Mouse (Mus musculus): ENCODE results near the gene Gm2174.

The Gm2174 gene

GRCm38 (mm10) chrX:56447524-56448015, at the start of gene Gm2174:
TSS of gene Gm2174 (plus strand) at chrX:56447965.
- in situ Hi-C loops (cut with MboI) = no loop called here

DNA sequence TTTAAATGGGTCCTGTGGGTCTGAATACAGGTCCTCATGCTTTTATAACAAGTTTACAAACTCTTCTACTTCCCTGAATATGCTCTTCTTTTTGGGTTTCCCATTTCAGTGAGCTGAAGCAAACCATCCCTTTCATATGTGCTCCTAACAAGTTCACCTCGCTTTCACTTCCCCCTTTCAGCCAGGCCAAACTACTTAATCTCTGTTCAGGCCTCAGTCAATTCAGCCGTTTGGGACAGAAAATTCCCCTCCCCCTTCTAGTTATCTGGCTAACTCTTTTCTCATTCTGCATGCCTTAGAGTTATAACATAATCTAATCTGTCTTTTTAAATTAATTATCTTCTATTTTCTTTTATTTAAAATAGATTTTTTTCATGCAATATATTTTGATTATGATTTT, 43.1 kb upstream of the Gm2174 start:
- in situ Hi-C loops (cut with MboI) = no loop called here

DNA sequence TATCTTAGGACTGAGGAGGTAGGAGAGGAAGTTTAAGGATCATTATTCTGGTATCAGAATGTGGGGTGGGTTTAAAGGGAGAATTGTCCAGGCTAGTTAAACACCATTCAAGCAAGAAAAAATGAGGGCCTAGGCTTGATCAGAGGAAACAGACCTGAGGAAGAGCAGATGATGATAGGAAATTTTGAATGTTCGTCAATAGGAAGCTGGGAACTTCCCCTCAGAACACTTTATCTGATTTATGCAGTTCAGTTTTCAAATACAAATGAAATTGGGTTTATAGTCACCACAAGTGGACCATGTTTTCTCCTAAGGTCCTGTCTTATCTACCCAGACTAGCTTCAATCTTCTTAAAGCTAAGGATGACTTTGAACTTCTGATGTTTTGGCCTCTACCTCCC, 42.3 kb upstream of the Gm2174 start:
- in situ Hi-C loops (cut with MboI) = no loop called here

GRCm38 (mm10) chrX:56406128-56406527, 41.6 kb upstream of the Gm2174 start:
- in situ Hi-C loops (cut with MboI) = no loop called here

- in situ Hi-C loops (cut with MboI) = no loop called here
Observed at GRCm38 (mm10) chrX:56416277-56416676, 31.5 kb upstream of the Gm2174 start.

GRCm38 (mm10) chrX:56417541-56417940, 30.2 kb upstream of the Gm2174 start:
- in situ Hi-C loops (cut with MboI) = no loop called here

GRCm38 (mm10) chrX:56430601-56431000, 17.2 kb upstream of the Gm2174 start:
- in situ Hi-C loops (cut with MboI) = loop anchor here (10.0 kb wide), 1 partner anchor 54 kb away; no protein-coding TSS in a partner anchor

- in situ Hi-C loops (cut with MboI) = loop anchor here (10.0 kb wide), 1 partner anchor 49 kb away; no protein-coding TSS in a partner anchor
Observed at GRCm38 (mm10) chrX:56435758-56436283, 11.9 kb upstream of the Gm2174 start.

DNA sequence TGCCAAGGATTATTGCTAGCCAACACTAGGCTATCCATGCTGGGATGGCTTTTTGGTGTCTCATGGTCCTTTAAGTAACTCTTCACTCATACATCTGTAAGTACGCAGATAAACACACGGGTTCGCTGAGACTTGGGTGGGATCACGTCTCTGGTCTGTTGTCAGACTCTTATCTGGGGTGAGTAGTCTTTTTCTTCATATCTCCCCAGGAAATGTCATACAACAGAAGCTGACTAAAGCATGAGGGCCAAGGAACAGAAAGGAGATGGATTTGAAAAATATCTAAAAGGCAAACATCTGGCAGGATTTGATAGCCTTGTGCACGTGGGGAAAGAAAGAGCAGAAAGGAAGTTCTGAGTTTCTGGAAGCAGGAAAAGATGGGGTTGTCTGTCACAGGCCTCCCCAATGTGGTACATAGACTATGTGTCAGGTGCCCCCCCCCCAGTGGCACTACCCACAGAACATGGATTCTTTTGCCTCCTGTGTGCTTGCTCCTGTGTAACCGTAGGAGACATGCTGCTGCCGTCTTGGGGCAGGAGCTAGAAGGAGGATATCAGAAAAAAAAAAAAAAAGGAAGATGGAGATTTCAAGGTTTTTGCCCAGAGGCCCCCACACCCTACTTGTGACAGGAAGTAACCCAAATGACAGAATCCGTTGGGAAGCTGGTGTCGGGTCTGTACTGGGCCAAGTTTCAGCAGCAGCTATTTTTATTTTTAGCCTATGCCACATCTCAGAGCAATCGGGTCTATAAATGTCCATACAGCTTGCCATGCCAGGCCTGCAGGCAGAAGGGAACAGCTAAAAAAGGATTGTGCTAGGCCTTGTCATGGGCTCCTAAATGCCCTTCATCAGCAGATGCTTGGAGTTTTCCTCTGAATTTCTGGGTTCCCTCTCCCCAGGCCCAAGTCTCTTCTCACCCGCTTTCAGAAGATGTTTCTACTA, 1.0 kb upstream of the Gm2174 start:
- in situ Hi-C loops (cut with MboI) = no loop called here

GRCm38 (mm10) chrX:56454671-56455371, 7.1 kb downstream of the Gm2174 start, which contains the start of gene Ints6l:
TSS of gene Ints6l (plus strand) at chrX:56454857.
- in situ Hi-C loops (cut with MboI) = no loop called here

DNA sequence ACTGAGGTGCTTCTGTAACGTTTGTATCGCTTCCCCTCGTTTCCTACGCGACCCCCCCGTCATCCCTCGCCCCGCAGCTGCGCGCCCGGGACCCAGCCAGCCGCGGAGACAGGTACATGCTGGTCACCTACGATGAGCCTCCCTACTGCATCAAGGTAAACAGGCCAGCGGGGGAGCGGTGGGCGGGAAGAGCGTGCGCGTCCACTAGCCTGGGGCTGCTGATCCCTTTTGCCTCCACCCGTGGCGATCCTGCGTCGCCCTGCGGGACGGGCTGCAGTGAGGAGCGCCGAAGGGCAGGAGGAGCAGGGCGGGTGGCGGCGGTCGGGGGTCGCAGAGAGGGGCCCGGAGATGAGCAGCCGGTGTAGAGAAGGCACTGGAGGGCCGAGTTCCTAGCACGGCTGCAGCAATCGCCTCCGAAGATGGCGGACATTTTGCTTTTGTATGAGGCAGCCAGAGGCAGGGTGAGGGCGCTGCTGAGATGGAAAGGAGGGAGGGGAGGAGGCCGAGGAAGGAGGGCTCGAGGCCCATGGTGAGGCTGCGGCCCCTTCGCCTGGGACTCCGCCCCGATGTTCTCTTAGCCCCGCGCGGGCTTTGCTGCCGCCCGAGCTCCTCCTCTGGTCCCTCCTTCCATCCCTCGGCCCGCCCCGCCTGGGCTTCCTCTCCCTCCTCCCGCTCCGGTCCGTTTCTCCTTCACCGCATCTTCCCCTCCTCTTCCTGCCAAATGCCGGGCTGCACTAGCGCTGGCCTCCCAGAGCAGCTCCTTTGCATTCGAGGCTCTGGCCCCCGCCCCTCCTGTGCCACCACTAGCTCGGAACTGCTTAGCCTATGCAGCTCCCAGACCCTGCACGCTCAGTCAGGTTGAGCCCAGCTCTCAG, 7.8 kb downstream of the Gm2174 start:
- in situ Hi-C loops (cut with MboI) = no loop called here

DNA sequence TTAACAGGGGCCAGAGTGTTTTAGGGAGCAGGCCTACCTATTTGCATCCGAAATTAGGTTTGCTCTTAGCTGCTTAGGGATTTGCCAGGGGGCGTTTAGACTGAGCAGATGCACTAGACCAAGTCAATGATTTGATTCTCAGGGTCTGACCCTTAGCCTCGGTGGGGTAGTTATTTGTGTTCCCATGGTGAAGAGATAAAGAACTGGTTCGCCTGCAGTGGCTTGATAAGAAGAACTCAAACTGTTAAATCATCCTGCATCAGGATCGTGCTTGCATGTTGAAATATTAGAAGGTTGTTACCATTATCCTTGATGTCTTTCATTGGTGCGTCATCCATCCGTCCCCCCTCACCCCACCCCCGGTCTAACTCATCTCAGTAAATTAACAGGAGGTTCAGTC, 8.6 kb downstream of the Gm2174 start:
- in situ Hi-C loops (cut with MboI) = no loop called here

DNA sequence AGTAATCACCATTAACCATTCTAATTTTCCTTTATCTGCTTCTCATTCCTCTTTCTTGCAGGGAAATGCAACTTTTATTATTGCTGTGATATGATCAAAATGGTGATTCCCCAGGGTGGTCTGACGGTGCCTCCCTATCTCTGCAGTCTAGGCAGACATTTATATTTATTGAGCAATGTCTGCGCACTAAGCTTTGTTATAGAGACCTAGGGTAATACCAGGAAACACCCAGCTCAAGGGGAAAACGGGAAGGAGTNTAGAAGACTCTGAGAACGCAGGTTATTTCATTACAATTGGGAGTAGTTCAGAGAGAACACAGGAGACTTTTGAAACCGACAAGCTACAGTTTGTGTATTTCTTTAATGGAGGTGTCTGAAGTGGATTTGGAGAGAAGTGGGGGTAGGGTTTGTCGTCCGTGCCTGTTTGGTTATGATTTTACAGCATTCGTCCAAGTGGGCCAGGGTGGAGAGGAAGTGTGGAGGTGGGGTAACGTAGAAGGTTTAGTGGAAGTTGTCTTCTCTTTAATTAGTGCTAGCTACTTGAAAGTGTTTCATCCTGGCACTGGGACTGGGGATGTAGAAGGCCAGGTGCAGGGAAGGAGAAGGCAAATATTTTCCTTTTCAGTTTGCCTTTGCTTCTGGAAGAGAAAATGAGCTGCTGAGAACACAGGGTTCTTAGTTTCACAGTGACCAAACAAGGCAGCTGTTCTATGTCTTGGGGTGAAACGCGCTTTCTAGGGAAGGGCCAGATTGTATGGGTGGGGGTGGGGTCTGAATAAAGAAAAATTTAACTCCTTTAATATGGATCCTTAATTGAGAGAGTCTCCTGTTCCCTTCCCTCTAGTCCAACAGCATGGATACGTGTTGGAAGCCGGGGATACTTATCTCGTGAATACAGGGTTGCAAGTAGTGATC, 14.5 kb downstream of the Gm2174 start:
- in situ Hi-C loops (cut with MboI) = no loop called here

- in situ Hi-C loops (cut with MboI) = no loop called here
Observed at GRCm38 (mm10) chrX:56464906-56465305, 17.1 kb downstream of the Gm2174 start.

DNA sequence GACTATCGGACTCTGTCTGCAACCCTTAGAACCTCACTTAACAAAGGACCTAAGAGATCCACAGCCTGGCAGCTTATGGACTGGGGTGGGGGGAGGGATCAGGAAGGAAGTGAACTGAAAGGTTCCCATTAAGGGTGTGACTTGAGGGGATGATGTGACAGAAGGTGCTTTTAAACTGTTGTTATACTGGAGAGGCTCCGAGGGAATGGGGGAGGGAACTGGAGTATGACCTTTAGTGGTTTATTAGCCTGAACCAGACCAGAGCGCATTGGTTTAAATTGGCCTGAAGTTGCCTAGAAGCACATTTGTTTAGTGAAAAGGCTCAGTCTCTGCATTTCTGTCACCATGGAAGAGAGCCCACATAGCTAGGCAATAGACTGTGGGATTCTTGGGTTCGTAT, 19.9 kb downstream of the Gm2174 start:
- in situ Hi-C loops (cut with MboI) = no loop called here

- in situ Hi-C loops (cut with MboI) = no loop called here
Observed at GRCm38 (mm10) chrX:56468422-56468821, 20.7 kb downstream of the Gm2174 start.

- in situ Hi-C loops (cut with MboI) = no loop called here
Observed at GRCm38 (mm10) chrX:56474035-56474434, 26.3 kb downstream of the Gm2174 start.

DNA sequence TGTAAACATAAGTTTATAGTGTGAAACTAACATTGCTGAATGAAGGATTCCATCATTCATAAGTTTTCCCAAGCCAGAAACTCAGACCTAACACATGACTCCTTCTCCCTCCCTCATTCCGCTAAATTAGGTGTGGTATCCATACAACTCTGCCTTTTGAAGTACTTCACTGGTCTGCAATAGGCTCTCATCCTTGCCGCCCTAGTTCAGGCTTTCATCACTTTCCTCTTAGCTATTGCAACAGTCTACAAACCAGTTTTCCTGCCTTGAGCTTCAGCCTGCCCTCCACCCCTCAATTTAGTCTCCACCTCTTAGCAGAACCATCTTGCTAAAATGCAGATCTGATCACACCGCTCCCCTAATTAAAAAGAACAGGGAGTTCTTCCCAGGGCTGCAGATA, 29.8 kb downstream of the Gm2174 start:
- in situ Hi-C loops (cut with MboI) = no loop called here

- in situ Hi-C loops (cut with MboI) = loop anchor here (10.0 kb wide), 1 partner anchor 47 kb away; no protein-coding TSS in a partner anchor
Observed at GRCm38 (mm10) chrX:56481906-56482305, 34.1 kb downstream of the Gm2174 start.

DNA sequence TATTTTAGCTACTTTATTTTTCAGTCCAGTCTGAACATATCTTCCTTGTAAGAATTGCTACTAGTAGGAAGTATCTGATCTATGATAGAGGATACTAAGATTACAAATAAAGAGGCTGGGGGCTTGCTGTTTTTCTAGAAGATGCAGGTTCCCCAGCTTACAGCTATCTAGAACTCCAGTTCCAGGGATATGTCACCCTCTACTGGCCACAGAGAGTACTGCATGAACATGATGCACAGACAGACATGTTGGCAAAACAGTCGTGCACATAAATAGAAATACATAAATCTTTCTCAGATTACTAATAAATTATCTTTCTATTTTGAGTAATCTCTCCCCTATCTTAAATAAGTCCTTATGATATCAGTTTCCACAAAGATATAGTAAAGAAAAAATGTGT, 42.0 kb downstream of the Gm2174 start:
- in situ Hi-C loops (cut with MboI) = loop anchor here (10.0 kb wide), 1 partner anchor 55 kb away; no protein-coding TSS in a partner anchor
